ENCODE assay signal across 18 mouse cellular contexts in the genomic region with DNA sequence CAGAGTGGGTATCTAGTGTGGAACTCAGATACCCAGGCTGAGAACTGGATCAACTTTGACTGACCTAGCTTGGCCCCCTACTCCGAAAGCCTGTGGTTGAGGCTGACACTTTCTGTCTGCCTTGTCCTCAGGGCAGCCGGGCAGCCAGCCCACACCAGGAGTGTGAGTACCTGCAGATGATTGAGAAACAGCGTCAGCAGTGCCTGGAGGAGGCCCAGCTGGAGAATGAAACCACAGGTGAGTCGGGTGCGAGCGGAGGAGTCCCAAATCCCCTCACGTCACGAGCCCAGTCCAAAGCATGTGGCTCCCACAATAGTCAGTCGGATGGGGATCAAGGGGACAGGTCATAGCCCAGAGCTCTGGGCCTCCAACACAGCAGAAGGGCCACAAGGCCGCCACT. TPM values are rescaled to one million over a fixed set of nuclear protein-coding genes. Genes with fewer than 3 reads are reported as not detected.
"Had no signal": no experiment of that assay in that cellular context is flagged by ENCODE, and none has a peak within 500 bp of the region (broad histone marks: within the 10 kb centered on the region; RNA-seq: fewer than 3 reads in every experiment).

No protein-coding gene starts in this region.

- H3K36me3 ChIP-seq: liver, embryonic 15.5 days; midbrain, embryonic 13.5 days; midbrain, embryonic 15.5 days; neural tube, embryonic 12.5 days; stomach, embryonic 15.5 days had no signal

- H3K4me2 ChIP-seq: liver, embryonic 15.5 days; lung, embryonic 14.5 days; midbrain, embryonic 11.5 days; midbrain, embryonic 13.5 days; midbrain, embryonic 15.5 days; neural tube, embryonic 12.5 days; stomach, embryonic 15.5 days had no signal

- H3K27me3 ChIP-seq: midbrain, embryonic 13.5 days; neural tube, embryonic 12.5 days; stomach, embryonic 15.5 days had no signal

- ATAC-seq: liver, postnatal 0 days; midbrain, embryonic 13.5 days; midbrain, embryonic 15.5 days had no signal

- H3K9me3 ChIP-seq: liver, embryonic 15.5 days; megakaryocyte, embryonic 14.5 days; midbrain, embryonic 13.5 days; midbrain, embryonic 15.5 days; neural tube, embryonic 12.5 days; stomach, embryonic 15.5 days had no signal

- H3K4me1 ChIP-seq: liver, embryonic 15.5 days; megakaryocyte, embryonic 14.5 days; midbrain, embryonic 13.5 days; midbrain, embryonic 15.5 days; neural tube, embryonic 12.5 days; stomach, embryonic 15.5 days had no signal

- H3K9ac ChIP-seq: liver, embryonic 15.5 days; liver, postnatal 0 days; lung, embryonic 14.5 days; midbrain, embryonic 13.5 days; midbrain, embryonic 15.5 days; neural tube, embryonic 12.5 days; stomach, embryonic 15.5 days had no signal

- H3K4me3 ChIP-seq: liver, embryonic 15.5 days; megakaryocyte, embryonic 14.5 days; midbrain, embryonic 13.5 days; midbrain, embryonic 15.5 days; neural tube, embryonic 12.5 days; stomach, embryonic 15.5 days had no signal

- H3K27ac ChIP-seq: liver, embryonic 15.5 days; macrophage; midbrain, embryonic 13.5 days; midbrain, embryonic 15.5 days; neural tube, embryonic 12.5 days; stomach, embryonic 15.5 days; stomach, postnatal 0 days had no signal

- DNase-seq: liver, postnatal 0 days; lung, embryonic 14.5 days; right cerebral cortex, postnatal 14 days; thymus, adult 2 months; thymus, postnatal 25 days; thymus, postnatal 4 days had no signal

RNA-seq across cellular contexts. Expression of a gene that starts 11.8 kb away (rescaled TPM):
- polyA plus RNA-seq: liver, embryonic 15.5 days; lung, embryonic 14.5 days; lung, embryonic 16.5 days; midbrain, postnatal 0 days; neural tube, embryonic 12.5 days; neural tube, embryonic 14.5 days had no signal
